Mouse (Mus musculus): ENCODE measurements around the gene Foxf1.

- TF ChIP-seq CTCF (IDR thresholded peaks at IDR 0.05; ENCODE audit: low read depth, low read length) (no peak), POLR2A (IDR thresholded peaks at IDR 0.05; ENCODE audit: borderline replicate concordance, low read depth, low read length) (no peak)
These were observed 2.1 kb downstream of the Foxf1 start for GRCm38 (mm10) chr8:121086004-121086900.

Data from bone marrow macrophage, adult 2 months (primary cell).